Mouse (Mus musculus) heart, postnatal 0 days (tissue): Measurements from ENCODE around the gene Zbtb46.

ENCODE experiments used
- CTCF ChIP-seq: IDR thresholded peaks from 2 replicates; pipeline ENCODE4 v1.5.1; 2016; ENCODE audit warnings: antibody characterized with exemption, control low read depth, low read depth
- EP300 ChIP-seq: IDR thresholded peaks from 2 replicates; pipeline ENCODE4 v1.6.1; 2016; ENCODE audit warnings: antibody characterized with exemption, low read depth

GRCm38 (mm10) chr2:181498644-181499043 lies 39.4 kb upstream of the Zbtb46 start:
- TF ChIP-seq EP300 = no peak
- TF ChIP-seq CTCF = no peak
